Mouse (Mus musculus) layer of hippocampus, adult 2 months (tissue): ENCODE measurements around the gene Cggbp1. TPM values are rescaled to one million over a fixed set of nuclear protein-coding genes. Genes with fewer than 3 reads are reported as not detected.

Source experiments
- DNase-seq, 2 experiments: peaks; one replicate each; pipeline ENCODE4 v3.0.0; 2022; ENCODE audit warnings: low spot score in 2 of 2
- H3K27ac ChIP-seq: fragments of 200-600 bp; 2 replicates; pipeline ENCODE4 v1.8.1; 2022
- H3K4me3 ChIP-seq: fragments of 200-600 bp; 2 replicates; pipeline ENCODE4 v1.8.1; 2022; ENCODE audit warnings: mild to moderate bottlenecking
- CTCF ChIP-seq: fragments of 200-600 bp; conservative IDR thresholded peaks from 2 replicates; pipeline ENCODE4 v1.8.1; 2022; ENCODE audit warnings: antibody characterized with exemption, mild to moderate bottlenecking, moderate library complexity
- total RNA-seq, 2 experiments: library from RNA; stranded (reverse); gene quantifications; 2 replicates each; pipeline ENCODE4 v1.2.3; 2021

Gene Cggbp1
- total RNA-seq, 2 experiments from 2014 or later = 60.2 to 61.3 TPM

DNA sequence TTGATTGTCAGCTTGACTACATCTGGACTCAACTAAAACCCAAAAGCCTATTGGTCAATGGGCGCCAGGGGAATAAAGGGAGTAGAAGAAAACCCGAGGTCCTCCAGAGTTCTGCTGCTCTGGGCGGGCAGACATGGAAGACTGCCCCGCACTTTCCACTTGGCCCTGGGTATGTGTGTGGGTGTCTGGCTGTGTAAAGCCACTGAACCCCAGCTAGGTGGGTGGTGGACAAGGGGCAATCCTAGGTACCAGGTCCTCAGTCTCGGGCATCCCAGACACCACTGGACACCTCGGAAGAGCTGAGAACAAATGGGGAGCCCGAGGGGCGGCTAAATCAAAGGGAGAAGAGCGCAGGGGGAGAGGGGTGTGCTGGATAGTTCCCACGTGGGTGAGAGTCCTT is 57.0 kb downstream of the Cggbp1 start:
- no peak for TF ChIP-seq CTCF
- H3K27ac ChIP-seq = no peak overlapping the region
- no peak overlapping the region for H3K4me3 ChIP-seq
- DNase-seq = no peak

Other genes with a start within 250 kb of the Cggbp1 start
- gene Csnka2ip, start 249.6 kb upstream of the Cggbp1 start, total RNA-seq = 1 to 10 TPM; 1.8 to 2.7 TPM
- 10 to 100 TPM; 21.4 to 24.9 TPM for gene 4930453N24Rik, start 80.8 kb upstream of the Cggbp1 start, total RNA-seq
- 10 to 100 TPM; 14.9 to 15.8 TPM for gene Zfp654, start 344 bp upstream of the Cggbp1 start, total RNA-seq